Mouse (Mus musculus): ENCODE data around the gene Zbtb38. TPM values are rescaled to one million over a fixed set of nuclear protein-coding genes. Genes with fewer than 3 reads are reported as not detected.

Gene Zbtb38
- polyA plus RNA-seq, 1 experiment from 2014 or later, result 11.3 TPM

GRCm38 (mm10) chr9:96672466-96672865, 80.2 kb downstream of the Zbtb38 start:
- Histone ChIP-seq H3K9me3 (ENCODE audit: control insufficient read depth, low read length) (no peaks in the 10 kb centered on the region), H3K9ac (ENCODE audit: low read length) (no peak overlapping the region), H3K4me2 (no peak overlapping the region), H3K36me3 (ENCODE audit: control insufficient read depth, insufficient read depth, low read length) (no peaks in the 10 kb centered on the region), H3K27me3 (ENCODE audit: control insufficient read depth, insufficient read depth, low read length) (no peaks in the 10 kb centered on the region), H3K4me3 (ENCODE audit: low read depth, low read length) (no peak overlapping the region), H3K27ac (ENCODE audit: low read depth, low read length) (no peak overlapping the region), H3K4me1 (ENCODE audit: control insufficient read depth, insufficient read depth, low read length) (no peaks in the 10 kb centered on the region)
- DNase-seq (ENCODE audit: low spot score, missing footprints) (no peak), ATAC-seq (ENCODE audit: low FRiP score) (no peak)
- WGBS, result 83% methylated on average over 2 of the region's 2 CpGs

- no peaks in the 10 kb centered on the region for H3K36me3 ChIP-seq (ENCODE audit: control insufficient read depth, insufficient read depth, low read length)
- no peaks in the 10 kb centered on the region for H3K4me1 ChIP-seq (ENCODE audit: control insufficient read depth, insufficient read depth, low read length)
- H3K27me3 ChIP-seq (ENCODE audit: control insufficient read depth, insufficient read depth, low read length), result no peaks in the 10 kb centered on the region
- DNase-seq (ENCODE audit: low spot score, missing footprints), result peak; percentile 69
- H3K4me2 ChIP-seq, result no peak overlapping the region
- 96% methylated on average over 12 of the region's 12 CpGs for WGBS
- no peak overlapping the region for H3K9ac ChIP-seq (ENCODE audit: low read length)
- no peaks in the 10 kb centered on the region for H3K9me3 ChIP-seq (ENCODE audit: control insufficient read depth, low read length)
- ATAC-seq (ENCODE audit: low FRiP score), result no peak
- no peak overlapping the region for H3K4me3 ChIP-seq (ENCODE audit: low read depth, low read length)
- no peak overlapping the region for H3K27ac ChIP-seq (ENCODE audit: low read depth, low read length)
These were observed 81.4 kb downstream of the Zbtb38 start for GRCm38 (mm10) chr9:96671249-96671648.

- peak overlapping the region; percentile 18; the same call in 1 of the 2 replicates for H3K4me3 ChIP-seq (ENCODE audit: low read depth, low read length)
- H3K4me2 ChIP-seq, result peak overlapping the region; percentile 44
- H3K27me3 ChIP-seq (ENCODE audit: control insufficient read depth, insufficient read depth, low read length), result no peaks in the 10 kb centered on the region
- peak overlapping the region; percentile 53; the same call in 1 of the 2 replicates for H3K27ac ChIP-seq (ENCODE audit: low read depth, low read length)
- no peaks in the 10 kb centered on the region for H3K36me3 ChIP-seq (ENCODE audit: control insufficient read depth, insufficient read depth, low read length)
- 4% methylated on average over 15 of the region's 15 CpGs for WGBS
- peak; percentile 98 for DNase-seq (ENCODE audit: low spot score, missing footprints)
- H3K4me1 ChIP-seq (ENCODE audit: control insufficient read depth, insufficient read depth, low read length), result no peaks in the 10 kb centered on the region
- peak; percentile 100 for ATAC-seq (ENCODE audit: low FRiP score)
- H3K9me3 ChIP-seq (ENCODE audit: control insufficient read depth, low read length), result no peaks in the 10 kb centered on the region
- peak overlapping the region; percentile 48; the same call in 1 of the 2 replicates for H3K9ac ChIP-seq (ENCODE audit: low read length)
These were observed 82.8 kb downstream of the Zbtb38 start for GRCm38 (mm10) chr9:96669877-96670276.

- no peak overlapping the region for H3K27ac ChIP-seq (ENCODE audit: low read depth, low read length)
- no peaks in the 10 kb centered on the region for H3K9me3 ChIP-seq (ENCODE audit: control insufficient read depth, low read length)
- no peak overlapping the region for H3K4me3 ChIP-seq (ENCODE audit: low read depth, low read length)
- H3K36me3 ChIP-seq (ENCODE audit: control insufficient read depth, insufficient read depth, low read length), result no peaks in the 10 kb centered on the region
- H3K9ac ChIP-seq (ENCODE audit: low read length), result no peak overlapping the region
- DNase-seq (ENCODE audit: low spot score, missing footprints) (peak; percentile 89), ATAC-seq (ENCODE audit: low FRiP score) (peak; percentile 34; the same call in 1 of the 2 replicates)
- no peak overlapping the region for H3K4me2 ChIP-seq
- no peaks in the 10 kb centered on the region for H3K4me1 ChIP-seq (ENCODE audit: control insufficient read depth, insufficient read depth, low read length)
- H3K27me3 ChIP-seq (ENCODE audit: control insufficient read depth, insufficient read depth, low read length), result no peaks in the 10 kb centered on the region
- 57% methylated on average over 5 of the region's 5 CpGs for WGBS
These were observed 84.0 kb downstream of the Zbtb38 start for GRCm38 (mm10) chr9:96668628-96669027.

DNA sequence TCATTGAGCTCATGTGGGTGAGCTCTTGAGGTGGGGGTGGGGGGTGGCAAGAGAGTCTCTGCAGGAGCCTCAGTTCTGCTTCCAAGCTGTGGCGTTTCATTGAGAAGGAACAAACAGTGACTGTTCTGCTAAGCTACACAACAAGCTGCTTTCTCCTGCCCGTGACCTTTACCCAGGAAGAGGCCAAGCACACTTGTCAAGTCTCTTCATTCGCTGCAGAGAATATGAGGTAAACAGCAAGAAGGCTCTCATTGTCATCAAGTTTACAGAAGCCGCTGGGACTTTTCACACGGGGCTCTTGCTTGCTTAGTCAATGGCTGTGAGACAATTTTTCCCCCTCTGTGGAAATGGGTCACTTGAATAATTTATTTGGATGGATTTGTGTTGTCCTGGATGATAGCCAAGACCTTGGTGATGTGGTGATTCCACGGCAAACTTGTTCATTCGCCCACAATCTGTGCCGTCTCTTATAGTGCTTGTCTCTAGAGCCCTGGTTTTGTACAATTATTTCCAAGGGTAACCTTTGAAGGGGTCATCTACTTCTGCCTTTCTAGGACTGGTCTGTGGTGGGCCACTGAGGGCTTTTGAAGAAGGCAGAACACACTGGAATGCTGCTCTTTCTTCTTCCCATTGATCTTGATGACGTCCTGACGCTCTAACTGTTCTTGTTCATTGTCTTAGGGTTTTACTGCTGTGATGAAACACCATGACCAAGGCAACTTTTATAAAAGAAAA, 92.0 kb downstream of the Zbtb38 start:
- no peaks in the 10 kb centered on the region for H3K36me3 ChIP-seq (ENCODE audit: control insufficient read depth, insufficient read depth, low read length)
- H3K4me3 ChIP-seq (ENCODE audit: low read depth, low read length), result no peak overlapping the region
- H3K4me2 ChIP-seq, result no peak overlapping the region
- no peaks in the 10 kb centered on the region for H3K27me3 ChIP-seq (ENCODE audit: control insufficient read depth, insufficient read depth, low read length)
- H3K9me3 ChIP-seq (ENCODE audit: control insufficient read depth, low read length), result no peaks in the 10 kb centered on the region
- DNase-seq (ENCODE audit: low spot score, missing footprints) (no peak), ATAC-seq (ENCODE audit: low FRiP score) (peak; percentile 38)
- H3K4me1 ChIP-seq (ENCODE audit: control insufficient read depth, insufficient read depth, low read length), result no peaks in the 10 kb centered on the region
- H3K27ac ChIP-seq (ENCODE audit: low read depth, low read length), result no peak overlapping the region
- H3K9ac ChIP-seq (ENCODE audit: low read length), result no peak overlapping the region
- 78% methylated on average over 10 of the region's 10 CpGs for WGBS

DNA sequence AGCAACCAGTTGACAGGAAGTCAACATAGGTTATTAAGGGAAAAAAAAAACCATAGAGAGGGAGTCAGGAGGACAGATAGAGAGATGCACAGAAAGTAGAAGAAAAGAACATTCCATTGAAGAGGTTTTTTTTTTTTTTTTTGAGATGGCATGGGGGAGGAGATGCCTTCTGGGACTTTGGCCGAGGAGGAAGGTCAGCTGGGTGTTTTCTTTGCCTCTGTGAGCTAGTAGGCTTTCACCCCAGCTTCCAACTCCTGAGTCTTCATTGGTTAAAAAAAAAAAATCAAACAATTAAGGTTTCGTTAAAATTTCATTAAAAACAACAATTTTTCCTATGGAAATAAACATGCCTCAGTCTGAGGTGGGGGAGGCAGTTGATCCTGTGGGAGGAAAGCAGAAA, 92.8 kb downstream of the Zbtb38 start:
- DNase-seq (ENCODE audit: low spot score, missing footprints) (no peak), ATAC-seq (ENCODE audit: low FRiP score) (no peak)
- H3K9ac ChIP-seq (ENCODE audit: low read length), result no peak overlapping the region
- H3K4me3 ChIP-seq (ENCODE audit: low read depth, low read length), result no peak overlapping the region
- 70% methylated on average over 2 of the region's 2 CpGs for WGBS
- H3K9me3 ChIP-seq (ENCODE audit: control insufficient read depth, low read length), result no peaks in the 10 kb centered on the region
- H3K27ac ChIP-seq (ENCODE audit: low read depth, low read length), result no peak overlapping the region
- H3K27me3 ChIP-seq (ENCODE audit: control insufficient read depth, insufficient read depth, low read length), result no peaks in the 10 kb centered on the region
- no peak overlapping the region for H3K4me2 ChIP-seq
- no peaks in the 10 kb centered on the region for H3K36me3 ChIP-seq (ENCODE audit: control insufficient read depth, insufficient read depth, low read length)
- H3K4me1 ChIP-seq (ENCODE audit: control insufficient read depth, insufficient read depth, low read length), result no peaks in the 10 kb centered on the region

DNA sequence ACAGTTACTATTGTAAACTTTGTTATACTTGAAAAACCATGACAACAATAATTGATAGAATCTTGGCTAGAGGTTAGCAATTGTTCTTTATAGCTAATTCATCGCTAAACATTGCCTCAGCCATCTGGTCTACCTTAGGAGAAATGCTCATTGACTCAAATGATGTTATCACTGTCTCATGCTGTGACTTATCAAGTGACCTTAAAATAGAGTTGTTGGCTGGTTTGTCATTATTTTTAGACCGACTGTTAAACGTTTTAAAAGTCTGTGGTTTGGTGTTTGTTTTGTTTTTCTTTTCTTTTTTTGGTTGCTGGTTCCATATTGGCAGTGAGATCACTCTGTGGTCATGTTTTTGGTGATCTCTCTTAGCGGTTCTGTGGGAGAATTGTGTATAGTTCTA, 99.1 kb downstream of the Zbtb38 start:
- Histone ChIP-seq H3K36me3 (ENCODE audit: control insufficient read depth, insufficient read depth, low read length) (no peaks in the 10 kb centered on the region), H3K4me2 (no peak overlapping the region), H3K27ac (ENCODE audit: low read depth, low read length) (no peak overlapping the region), H3K27me3 (ENCODE audit: control insufficient read depth, insufficient read depth, low read length) (no peaks in the 10 kb centered on the region), H3K4me1 (ENCODE audit: control insufficient read depth, insufficient read depth, low read length) (no peaks in the 10 kb centered on the region), H3K4me3 (ENCODE audit: low read depth, low read length) (no peak overlapping the region), H3K9me3 (ENCODE audit: control insufficient read depth, low read length) (no peaks in the 10 kb centered on the region), H3K9ac (ENCODE audit: low read length) (no peak overlapping the region)
- 76% methylated on average over 4 of the region's 4 CpGs for WGBS
- no peak for DNase-seq (ENCODE audit: low spot score, missing footprints)
- ATAC-seq (ENCODE audit: low FRiP score), result no peak

- no peak for ATAC-seq (ENCODE audit: low FRiP score)
- DNase-seq (ENCODE audit: low spot score, missing footprints), result no peak
- no peak overlapping the region for H3K9ac ChIP-seq (ENCODE audit: low read length)
- H3K4me2 ChIP-seq, result no peak overlapping the region
- H3K27me3 ChIP-seq (ENCODE audit: control insufficient read depth, insufficient read depth, low read length), result no peaks in the 10 kb centered on the region
- WGBS, result 61% methylated on average over 6 of the region's 6 CpGs
- no peaks in the 10 kb centered on the region for H3K9me3 ChIP-seq (ENCODE audit: control insufficient read depth, low read length)
- no peak overlapping the region for H3K4me3 ChIP-seq (ENCODE audit: low read depth, low read length)
- H3K27ac ChIP-seq (ENCODE audit: low read depth, low read length), result no peak overlapping the region
- no peaks in the 10 kb centered on the region for H3K4me1 ChIP-seq (ENCODE audit: control insufficient read depth, insufficient read depth, low read length)
- H3K36me3 ChIP-seq (ENCODE audit: control insufficient read depth, insufficient read depth, low read length), result no peaks in the 10 kb centered on the region
These were observed 99.9 kb downstream of the Zbtb38 start for GRCm38 (mm10) chr9:96652763-96653162.

- H3K9me3 ChIP-seq (ENCODE audit: control insufficient read depth, low read length), result no peaks in the 10 kb centered on the region
- 89% methylated on average over 7 of the region's 7 CpGs for WGBS
- no peak overlapping the region for H3K4me2 ChIP-seq
- no peak overlapping the region for H3K9ac ChIP-seq (ENCODE audit: low read length)
- no peak overlapping the region for H3K4me3 ChIP-seq (ENCODE audit: low read depth, low read length)
- H3K27ac ChIP-seq (ENCODE audit: low read depth, low read length), result no peak overlapping the region
- no peaks in the 10 kb centered on the region for H3K4me1 ChIP-seq (ENCODE audit: control insufficient read depth, insufficient read depth, low read length)
- no peaks in the 10 kb centered on the region for H3K27me3 ChIP-seq (ENCODE audit: control insufficient read depth, insufficient read depth, low read length)
- DNase-seq (ENCODE audit: low spot score, missing footprints) (no peak), ATAC-seq (ENCODE audit: low FRiP score) (no peak)
- no peaks in the 10 kb centered on the region for H3K36me3 ChIP-seq (ENCODE audit: control insufficient read depth, insufficient read depth, low read length)
These were observed 101.8 kb downstream of the Zbtb38 start for GRCm38 (mm10) chr9:96650807-96651206.

Data from midbrain, embryonic 11.5 days (tissue).